Mouse (Mus musculus) CH12.LX (cell line): Measurements from ENCODE around the gene Rasa3. TPM values are rescaled to one million over a fixed set of nuclear protein-coding genes. Genes with fewer than 3 reads are reported as not detected.

Experiments
- DNase-seq: peaks from one replicate; pipeline ENCODE4 v3.0.0-alpha.2; 2013; ENCODE audit errors: extremely low read depth
- H3K27ac ChIP-seq: 2 replicates; pipeline ENCODE4 v1.5.1; 2012; ENCODE audit warnings: low read depth, mild to moderate bottlenecking, control low read depth, moderate library complexity; ENCODE audit not compliant: insufficient read depth
- H3K27me3 ChIP-seq: replicated peaks from 2 replicates; pipeline ENCODE3; 2012; ENCODE audit warnings: inconsistent platforms
- H3K36me3 ChIP-seq, 2 experiments: replicated peaks in 1 of 2; 2 replicates each; pipeline versions ENCODE3 to v1.6.1; 2012; ENCODE audit warnings: inconsistent platforms in 1 of 2, low read length in 1 of 2, mild to moderate bottlenecking in 1 of 2, mixed read lengths in 1 of 2, moderate library complexity in 1 of 2; ENCODE audit not compliant: control insufficient read depth in 1 of 2, insufficient read depth in 1 of 2
- H3K4me1 ChIP-seq, 2 experiments: 2 replicates each; pipeline ENCODE4 v1.6.1; 2012; ENCODE audit warnings: inconsistent platforms in 1 of 2, moderate library complexity in 1 of 2; ENCODE audit not compliant: insufficient read depth in 2 of 2, control insufficient read depth in 1 of 2
- H3K4me2 ChIP-seq: 2 replicates; pipeline ENCODE4 v1.6.1; 2012; ENCODE audit warnings: low read depth, mild to moderate bottlenecking, control low read depth; ENCODE audit not compliant: poor library complexity, insufficient read depth, severe bottlenecking
- H3K4me3 ChIP-seq, 3 experiments: fragments of 150-350 bp in 1 of 3; sonication (generic) in 1 of 3; replicated peaks in 1 of 3; 2 replicates each; pipeline versions ENCODE3 to v1.5.1; 2011 to 2012; ENCODE audit warnings: low read depth in 2 of 3, low read length in 2 of 3, mild to moderate bottlenecking in 2 of 3, moderate library complexity in 2 of 3, control low read depth in 1 of 3, improper control_type of control experiment in 1 of 3, inconsistent platforms in 1 of 3, mixed read lengths in 1 of 3; ENCODE audit not compliant: poor library complexity in 1 of 3
- H3K79me2 ChIP-seq: replicated peaks from 2 replicates; pipeline ENCODE4 v1.6.1; 2012; ENCODE audit warnings: mild to moderate bottlenecking, moderate library complexity; ENCODE audit not compliant: control insufficient read depth, poor library complexity, insufficient read depth, severe bottlenecking; ENCODE audit errors: extremely low read depth
- H3K9ac ChIP-seq: 2 replicates; pipeline ENCODE4 v1.6.1; 2012; ENCODE audit warnings: low read depth, mild to moderate bottlenecking, control low read depth, moderate library complexity; ENCODE audit not compliant: insufficient read depth
- H3K9me3 ChIP-seq: replicated peaks from 2 replicates; pipeline ENCODE3; 2012; ENCODE audit warnings: low read length, inconsistent platforms, mixed read lengths
- BHLHE40 ChIP-seq: IDR thresholded peaks from 2 replicates; pipeline ENCODE4 v1.6.1; 2011; ENCODE audit warnings: mild to moderate bottlenecking, low read depth, low read length, improper control_type of control experiment
- CHD1 ChIP-seq: IDR thresholded peaks from 2 replicates; pipeline ENCODE4 v1.6.1; 2012; ENCODE audit warnings: low read depth, low read length, improper control_type of control experiment, inconsistent platforms
- CHD2 ChIP-seq: IDR thresholded peaks from 2 replicates; pipeline ENCODE4 v1.6.1; 2011; ENCODE audit warnings: low read length, improper control_type of control experiment
- CTCF ChIP-seq, 2 experiments: IDR thresholded peaks in 1 of 2; conservative IDR thresholded peaks in 1 of 2; 2 replicates each; pipeline ENCODE4 v1.5.1; 2011 to 2012; ENCODE audit warnings: low read depth in 2 of 2, low read length in 2 of 2, improper control_type of control experiment in 1 of 2, inconsistent platforms in 1 of 2, mild to moderate bottlenecking in 1 of 2, moderate library complexity in 1 of 2
- E2F4 ChIP-seq: IDR thresholded peaks from 2 replicates; pipeline ENCODE4 v1.6.1; 2011; ENCODE audit warnings: low read depth, low read length, improper control_type of control experiment; ENCODE audit not compliant: insufficient replicate concordance
- ELF1 ChIP-seq: IDR thresholded peaks from 2 replicates; pipeline ENCODE4 v1.6.1; 2014; ENCODE audit warnings: low read depth, mild to moderate bottlenecking, inconsistent platforms, low read length, improper control_type of control experiment
- EP300 ChIP-seq: IDR thresholded peaks from 2 replicates; pipeline ENCODE4 v1.6.1; 2011; ENCODE audit warnings: low read length, improper control_type of control experiment
- ETS1 ChIP-seq: conservative IDR thresholded peaks from 2 replicates; pipeline ENCODE4 v1.6.1; 2012; ENCODE audit warnings: low read depth, mild to moderate bottlenecking, inconsistent platforms, low read length, improper control_type of control experiment, moderate library complexity
- GABPA ChIP-seq: IDR thresholded peaks from 2 replicates; pipeline ENCODE4 v1.6.1; 2012; ENCODE audit warnings: low read depth, low read length, improper control_type of control experiment, inconsistent platforms; ENCODE audit not compliant: insufficient replicate concordance
- HCFC1 ChIP-seq: IDR thresholded peaks from 2 replicates; pipeline ENCODE4 v1.6.1; 2012; ENCODE audit warnings: low read depth, mild to moderate bottlenecking, inconsistent platforms, low read length, improper control_type of control experiment
- IRF4 ChIP-seq: IDR thresholded peaks from 2 replicates; pipeline ENCODE4 v1.6.1; 2014; ENCODE audit warnings: low read depth, mild to moderate bottlenecking, inconsistent platforms, low read length, improper control_type of control experiment
- JUN ChIP-seq: IDR thresholded peaks from 2 replicates; pipeline ENCODE4 v1.6.1; 2011; ENCODE audit warnings: low read depth, mild to moderate bottlenecking, low read length, improper control_type of control experiment, moderate library complexity; ENCODE audit not compliant: insufficient read depth
- JUND ChIP-seq: conservative IDR thresholded peaks from 2 replicates; pipeline ENCODE4 v1.6.1; 2011; ENCODE audit warnings: low read depth, low read length, improper control_type of control experiment
- MAFK ChIP-seq: IDR thresholded peaks from 2 replicates; pipeline ENCODE4 v1.6.1; 2011; ENCODE audit warnings: low read length, improper control_type of control experiment; ENCODE audit not compliant: insufficient replicate concordance
- MAX ChIP-seq: IDR thresholded peaks from 2 replicates; pipeline ENCODE4 v1.6.1; 2011; ENCODE audit warnings: low read length, improper control_type of control experiment
- MAZ ChIP-seq: IDR thresholded peaks from 2 replicates; pipeline ENCODE4 v1.6.1; 2012; ENCODE audit warnings: low read depth, mild to moderate bottlenecking, inconsistent platforms, low read length, improper control_type of control experiment, moderate library complexity
- MEF2A ChIP-seq: IDR thresholded peaks from 2 replicates; pipeline ENCODE4 v1.6.1; 2014; ENCODE audit warnings: low read depth, mild to moderate bottlenecking, inconsistent platforms, low read length, improper control_type of control experiment, borderline replicate concordance
- MXI1 ChIP-seq: IDR thresholded peaks from 2 replicates; pipeline ENCODE4 v1.6.1; 2011; ENCODE audit warnings: mild to moderate bottlenecking, low read depth, low read length, improper control_type of control experiment
- MYC ChIP-seq: IDR thresholded peaks from 2 replicates; pipeline ENCODE4 v1.6.1; 2011; ENCODE audit warnings: low read depth, mild to moderate bottlenecking, improper control_type of control experiment, low read length
- NELFE ChIP-seq: IDR thresholded peaks from 2 replicates; pipeline ENCODE4 v1.6.1; 2011; ENCODE audit warnings: low read depth, low read length, improper control_type of control experiment
- NRF1 ChIP-seq: IDR thresholded peaks from 2 replicates; pipeline ENCODE4 v1.6.1; 2014; ENCODE audit warnings: low read depth, mild to moderate bottlenecking, inconsistent platforms, low read length, improper control_type of control experiment, moderate library complexity
- PAX5 ChIP-seq: IDR thresholded peaks from 2 replicates; pipeline ENCODE4 v1.6.1; 2012; ENCODE audit warnings: low read length, inconsistent platforms, mixed read lengths
- POLR2A ChIP-seq: IDR thresholded peaks from 2 replicates; pipeline ENCODE4 v1.6.1; 2011; ENCODE audit warnings: low read depth, mild to moderate bottlenecking, improper control_type of control experiment, low read length
- POLR2AphosphoS2 ChIP-seq: IDR thresholded peaks from 2 replicates; pipeline ENCODE4 v1.6.1; 2011; ENCODE audit warnings: low read depth, low read length, improper control_type of control experiment
- RAD21 ChIP-seq: IDR thresholded peaks from 2 replicates; pipeline ENCODE4 v1.6.1; 2011; ENCODE audit warnings: low read depth, mild to moderate bottlenecking, low read length, improper control_type of control experiment, moderate library complexity
- RCOR1 ChIP-seq: conservative IDR thresholded peaks from 2 replicates; pipeline ENCODE4 v1.6.1; 2012; ENCODE audit warnings: low read depth, mild to moderate bottlenecking, inconsistent platforms, low read length, improper control_type of control experiment
- SIN3A ChIP-seq: IDR thresholded peaks from 2 replicates; pipeline ENCODE4 v1.6.1; 2012; ENCODE audit warnings: low read length, improper control_type of control experiment, inconsistent platforms
- SMC3 ChIP-seq: IDR thresholded peaks from 2 replicates; pipeline ENCODE4 v1.6.1; 2011; ENCODE audit warnings: low read depth, low read length, improper control_type of control experiment
- TBP ChIP-seq: conservative IDR thresholded peaks from 2 replicates; pipeline ENCODE4 v1.6.1; 2011; ENCODE audit warnings: low read depth, low read length, improper control_type of control experiment
- TCF12 ChIP-seq: IDR thresholded peaks from 2 replicates; pipeline ENCODE4 v1.6.1; 2014; ENCODE audit warnings: low read depth, mild to moderate bottlenecking, inconsistent platforms, low read length, improper control_type of control experiment
- USF1 ChIP-seq: IDR thresholded peaks from 2 replicates; pipeline ENCODE4 v1.6.1; 2014; ENCODE audit warnings: low read depth, mild to moderate bottlenecking, inconsistent platforms, low read length, improper control_type of control experiment
- ZC3H11A ChIP-seq: IDR thresholded peaks from 2 replicates; pipeline ENCODE4 v1.6.1; 2012; ENCODE audit warnings: low read depth, mild to moderate bottlenecking, inconsistent platforms, low read length, improper control_type of control experiment
- ZKSCAN1 ChIP-seq: IDR thresholded peaks from 2 replicates; pipeline ENCODE4 v1.6.1; 2012; ENCODE audit warnings: low read depth, inconsistent platforms, low read length, improper control_type of control experiment, borderline replicate concordance
- ZMIZ1 ChIP-seq: IDR thresholded peaks from 2 replicates; pipeline ENCODE4 v1.6.1; 2012; ENCODE audit warnings: low read depth, mild to moderate bottlenecking, inconsistent platforms, low read length, improper control_type of control experiment
- ZNF384 ChIP-seq: IDR thresholded peaks from 2 replicates; pipeline ENCODE4 v1.6.1; 2012; ENCODE audit warnings: low read depth, low read length, improper control_type of control experiment, inconsistent platforms
- dilution Hi-C: fragments of 300-500 bp; cut with MboI; formaldehyde crosslinking; loops from 2 replicates; pipeline ENCODE4 v1.14.3; 2020; ENCODE audit warnings: low sequenced_read_pairs; ENCODE audit not compliant: extremely low pct_unique_long_range_greater_than_20kb, extremely low pct_ligation_motif_present
- in situ Hi-C: fragments of 300-500 bp; cut with MboI; formaldehyde crosslinking; loops from 3 replicates; pipeline ENCODE4 v1.14.3; 2019; ENCODE audit warnings: low sequenced_read_pairs, low pct_ligation_motif_present, low pct_unique_long_range_greater_than_20kb, mixed read lengths
- polyA plus RNA-seq: library from polyadenylated mRNA; unstranded; fragments of >175 nt; gene quantifications from 2 replicates; pipeline ENCODE4 v1.2.1, GENCODE M21; 2012; ENCODE audit warnings: low read depth; ENCODE audit not compliant: insufficient read length
- total RNA-seq, 2 experiments: library from RNA; depleted of rRNA; stranded (reverse); fragments of 300-350 nt in 1 of 2; fragments of >200 nt in 1 of 2; gene quantifications; 2 replicates each; pipeline ENCODE4 v1.2.3; 2012 to 2014

Gene Rasa3
- total and polyA plus RNA-seq, 3 experiments, result 12.8 to 28.5 (median 13.6) TPM

GRCm38 (mm10) chr8:13676701-13677412 lies 546 bp downstream of the Rasa3 start (continued):
- TF ChIP-seq MEF2A (peak; percentile 59; the same call in 1 of the 2 replicates), USF1 (no peak), RAD21 (peak; percentile 22), POLR2A (no peak), MAZ (no peak), CHD2 (no peak), RCOR1 (no peak), POLR2AphosphoS2 (no peak), NRF1 (peak; percentile 56; the same call in 1 of the 2 replicates), CHD1 (no peak), HCFC1 (no peak), GABPA (no peak), BHLHE40 (peak; percentile 87), ZNF384 (no peak), IRF4 (peak; percentile 26; the same call in 1 of the 2 replicates), SMC3 (peak; percentile 45), MAX (peak; percentile 74), ELF1 (peak; percentile 23; the same call in 1 of the 2 replicates), TCF12 (peak; percentile 65; the same call in 1 of the 2 replicates), MAFK (no peak), NELFE (no peak; the same call in 1 of the 2 replicates)
- TF ChIP-seq, all 38 proteins: peak for 14

- H3K79me2 ChIP-seq, result peaks cover 15% of the 10 kb centered on the region
- peak overlapping the region; percentile 71 to 91 (median 83) for H3K4me3 ChIP-seq
- no peak for DNase-seq
- peaks cover 1% of the 10 kb centered on the region for H3K27me3 ChIP-seq
- H3K36me3 ChIP-seq, result no peaks in the 10 kb centered on the region
- dilution Hi-C loops (no loop called here), in situ Hi-C loops (loop anchor here (5.0 to 10.0 kb wide), 3 partner anchors 68 to 124 kb away; no protein-coding TSS in a partner anchor)
- H3K4me1 ChIP-seq, result peaks cover 9 to 62% of the 10 kb centered on the region in 2 experiments; a peak in 3 of 4 replicates
- H3K27ac ChIP-seq, result peak overlapping the region; percentile 95
- peak overlapping the region; percentile 86 for H3K4me2 ChIP-seq
- peak overlapping the region; percentile 55 for H3K9ac ChIP-seq
- H3K9me3 ChIP-seq, result no peaks in the 10 kb centered on the region
- TF ChIP-seq NRF1 (no peak), POLR2AphosphoS2 (no peak), ZC3H11A (no peak), RAD21 (no peak), JUN (no peak), TBP (no peak), RCOR1 (no peak), JUND (no peak), IRF4 (no peak), MEF2A (no peak), ZMIZ1 (no peak), SIN3A (peak; percentile 54), USF1 (no peak), EP300 (0 out of 2 replicates have a peak, but pooled peaks have one; percentile 15), E2F4 (no peak), CTCF (conservative IDR thresholded peaks at IDR 0.05 in 1 of 2, IDR thresholded peaks at IDR 0.05 in 1 of 2; ENCODE audit: low read depth in 2 of 2, low read length in 2 of 2) (peak in 1 of 2 experiments; percentile 20; a peak in 1 of 4 replicates), ZNF384 (no peak), CHD2 (no peak), PAX5 (no peak), MYC (no peak), MAX (no peak), TCF12 (no peak), ETS1 (no peak), ZKSCAN1 (no peak), MXI1 (no peak; the same call in 1 of the 2 replicates), ELF1 (no peak)
These were observed 1.1 kb downstream of the Rasa3 start for GRCm38 (mm10) chr8:13676302-13676700.
